Mouse (Mus musculus) E14TG2a.4 (cell line): ENCODE measurements at regions not wholly inside any gene's neighbourhood (a gene's known extent, or its start where the extent isn't known, plus 50 kb on each side); places are given as distances from the start of the nearest gene placed in this dataset.

Experiments used
- CTCF ChIP-seq: conservative IDR thresholded peaks from 2 replicates; pipeline ENCODE4 v1.5.1; 2014; ENCODE audit warnings: low read length
- POU5F1 ChIP-seq: IDR thresholded peaks from 2 replicates; pipeline ENCODE4 v1.6.1; 2014; ENCODE audit warnings: low read length, borderline replicate concordance

GRCm38 (mm10) chr16:30199836-30200235, 67.5 kb downstream of the Cpn2 start:
- TF ChIP-seq POU5F1, result no peak
- no peak for TF ChIP-seq CTCF
